Mouse (Mus musculus): ENCODE data around the gene Nhsl2.
A peak's percentile ranks its signal among the peaks of the same experiment; 100 is the strongest.

The Nhsl2 gene

GRCm38 (mm10) chrX:101983638-101984037, 134.5 kb downstream of the Nhsl2 start:
- DNase-seq (ENCODE audit: low read depth): no peak

DNA sequence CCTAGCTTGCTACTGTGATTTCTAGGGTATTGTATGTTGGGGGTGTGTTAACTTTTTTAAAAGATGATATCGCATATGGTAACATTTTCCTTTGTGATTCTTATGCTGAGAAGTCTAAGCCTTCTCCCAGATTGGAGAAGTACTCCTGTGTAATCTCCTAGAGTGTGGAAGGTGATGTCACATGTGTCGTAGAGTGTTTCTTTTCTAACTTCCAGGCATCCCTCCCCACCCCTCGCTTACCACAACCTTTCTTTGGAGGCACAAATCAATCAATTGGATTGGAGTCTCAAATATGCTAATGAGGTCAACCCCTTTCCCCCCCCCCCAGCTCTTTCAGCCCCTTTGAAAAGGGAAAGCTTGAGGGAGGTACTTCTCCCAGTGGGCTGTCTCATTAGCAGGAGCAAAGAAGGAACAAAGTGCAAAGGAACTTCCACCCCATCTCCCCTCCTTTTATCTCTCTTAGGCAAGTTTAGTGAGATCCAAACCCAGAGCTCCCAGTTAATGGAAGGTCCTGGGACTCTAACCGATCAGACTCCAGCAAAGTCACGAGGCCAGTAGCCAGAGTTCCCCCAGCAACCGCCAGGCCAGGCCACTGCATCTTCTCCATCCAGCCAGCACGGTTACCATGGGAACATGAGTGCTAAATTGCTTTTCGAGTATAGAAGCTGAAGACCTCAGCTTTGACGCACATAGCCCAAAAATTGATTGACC, 137.6 kb downstream of the Nhsl2 start:
- no peak for DNase-seq (ENCODE audit: low read depth)

DNA sequence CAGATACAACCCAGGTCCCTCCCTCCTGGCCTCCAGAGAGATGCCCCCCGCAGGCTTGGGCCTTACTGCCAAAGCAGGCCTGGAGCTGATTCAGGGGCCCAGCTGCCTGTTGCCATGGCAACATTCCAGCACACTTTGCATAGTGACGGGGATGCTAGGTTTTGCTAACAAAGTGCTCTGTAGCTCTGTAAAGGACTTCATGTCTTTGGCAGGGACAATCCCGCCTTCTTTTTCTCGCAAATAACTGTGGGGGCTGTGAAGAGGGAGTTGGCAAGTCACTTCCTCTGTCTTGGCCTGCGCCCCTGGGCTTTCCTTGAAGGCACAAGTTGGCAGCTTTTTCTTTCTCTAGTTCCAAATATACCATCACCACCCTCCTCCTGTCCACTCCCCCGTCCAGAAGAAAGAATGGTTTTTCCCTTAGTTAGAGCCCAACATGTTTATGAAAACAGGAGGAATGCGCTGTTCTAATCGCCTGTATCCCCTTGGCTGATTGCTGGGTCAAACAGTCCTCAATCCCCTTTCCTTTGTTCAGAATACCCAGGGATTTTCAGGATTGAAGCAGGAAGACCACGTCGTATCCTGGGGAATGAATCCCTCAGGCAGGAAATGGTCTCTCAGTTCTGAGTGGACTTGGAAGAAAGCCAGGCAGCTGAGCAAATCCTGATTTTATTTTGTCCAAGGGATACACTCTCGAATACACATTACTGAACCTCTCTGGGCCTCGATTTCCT, 144.8 kb downstream of the Nhsl2 start:
- no peak for DNase-seq (ENCODE audit: low read depth)

- no peak for DNase-seq (ENCODE audit: low read depth)
Observed at GRCm38 (mm10) chrX:101996726-101997125, 147.5 kb downstream of the Nhsl2 start.

- DNase-seq (ENCODE audit: low read depth): no peak
Observed at GRCm38 (mm10) chrX:102003632-102004315, 154.6 kb downstream of the Nhsl2 start.

GRCm38 (mm10) chrX:102004370-102004769, 155.2 kb downstream of the Nhsl2 start:
- DNase-seq (ENCODE audit: low read depth): no peak

GRCm38 (mm10) chrX:102005141-102005641, 156.0 kb downstream of the Nhsl2 start:
- no peak for DNase-seq (ENCODE audit: low read depth)

DNA sequence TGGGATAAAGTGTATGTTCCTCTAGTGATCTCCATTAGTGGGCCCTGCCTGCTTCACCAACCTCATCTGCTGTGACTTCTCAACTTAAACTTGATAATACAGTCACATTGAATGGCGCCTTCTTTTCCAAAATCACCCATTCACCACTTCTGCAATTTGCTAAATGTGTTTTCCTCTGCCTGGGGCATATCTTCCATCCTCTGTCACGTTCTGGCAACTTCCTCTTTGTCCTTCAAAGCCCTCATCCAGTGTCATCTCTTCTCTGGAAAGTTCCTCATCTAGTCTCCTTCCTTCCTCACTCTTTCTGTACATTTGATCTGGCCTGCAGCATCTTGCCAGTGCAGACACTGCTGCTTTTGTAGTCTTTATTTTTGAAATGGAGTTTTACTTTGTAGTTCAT, 158.8 kb downstream of the Nhsl2 start:
- DNase-seq (ENCODE audit: low read depth): no peak

- no peak for DNase-seq (ENCODE audit: low read depth)
Observed at GRCm38 (mm10) chrX:102017213-102017923, 168.2 kb downstream of the Nhsl2 start.

DNA sequence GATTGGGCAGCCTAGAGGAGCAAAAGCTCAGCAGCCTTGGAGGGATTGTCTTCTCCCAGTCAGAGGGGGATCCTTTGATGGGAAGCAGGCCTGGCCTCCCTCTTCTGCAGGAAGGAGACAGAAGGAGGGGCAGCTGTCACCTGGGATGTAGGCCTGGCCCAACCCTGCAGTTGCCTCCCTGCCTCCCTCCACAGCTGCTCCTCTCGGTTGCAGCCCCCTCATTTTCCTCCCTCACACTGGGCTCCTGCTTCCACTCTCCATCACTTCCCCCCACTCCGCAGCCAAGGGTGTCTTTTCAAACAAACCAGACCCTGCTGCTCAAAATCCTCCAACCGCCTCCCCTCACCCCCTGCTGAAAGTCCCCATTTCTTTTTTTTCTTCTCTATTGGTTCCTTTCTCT, 169.7 kb downstream of the Nhsl2 start:
- DNase-seq (ENCODE audit: low read depth): no peak

DNA sequence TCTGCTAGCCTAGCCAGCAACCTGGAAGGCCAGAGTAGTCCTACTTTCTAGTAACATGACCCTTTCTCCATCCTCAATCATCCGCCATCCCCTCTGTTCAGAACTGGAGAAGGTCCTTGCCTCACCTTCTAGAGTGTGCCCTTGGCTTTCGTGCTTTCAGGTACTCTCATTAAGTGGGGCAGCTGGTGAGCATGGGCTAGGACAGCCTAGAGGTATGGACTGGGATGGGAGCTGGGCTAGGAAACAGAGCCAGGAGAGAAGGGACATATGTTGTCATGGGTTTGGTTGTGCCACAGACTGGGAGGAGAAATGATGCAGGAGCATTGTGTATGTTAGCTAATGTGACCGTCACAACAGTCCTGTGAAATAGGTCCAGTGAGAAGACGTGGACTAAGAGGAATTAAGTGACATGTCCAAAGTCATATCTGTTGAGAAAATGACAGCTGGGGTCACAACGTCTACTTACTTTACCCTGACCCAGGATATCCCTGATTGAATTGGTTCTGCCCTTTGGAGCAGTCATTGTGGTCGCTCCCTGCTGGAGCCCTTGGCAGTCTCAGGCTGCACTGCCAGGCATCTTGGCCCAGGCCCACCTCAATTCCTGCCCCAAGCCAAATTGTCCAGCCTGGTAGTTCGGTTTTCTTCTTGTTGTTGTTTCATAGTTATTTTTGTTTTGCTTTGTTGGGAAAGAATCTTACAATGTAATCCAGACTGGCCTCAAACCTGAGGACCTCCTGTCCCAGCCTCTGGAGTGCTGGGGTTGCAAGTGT, 170.5 kb downstream of the Nhsl2 start:
- DNase-seq (ENCODE audit: low read depth): no peak

DNA sequence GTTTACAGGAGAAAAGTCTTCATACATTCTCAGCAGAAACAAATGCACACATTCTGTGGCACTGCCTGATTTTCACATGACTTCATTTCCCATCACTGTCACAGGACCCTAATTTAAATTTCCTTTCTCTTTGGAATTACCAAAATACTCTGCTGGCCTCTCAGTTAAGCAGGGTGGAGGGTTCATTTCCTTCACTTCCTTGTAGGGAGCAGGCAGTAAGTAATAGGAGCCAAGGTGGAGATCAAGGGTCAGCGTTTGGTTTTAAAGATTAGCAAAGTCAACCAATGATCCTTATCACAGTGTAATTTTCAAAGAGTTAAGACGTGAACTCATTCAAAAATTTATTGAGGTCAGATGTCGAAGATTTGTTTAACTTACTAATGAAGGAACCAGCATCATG, 175.8 kb downstream of the Nhsl2 start:
- DNase-seq (ENCODE audit: low read depth): no peak

DNA sequence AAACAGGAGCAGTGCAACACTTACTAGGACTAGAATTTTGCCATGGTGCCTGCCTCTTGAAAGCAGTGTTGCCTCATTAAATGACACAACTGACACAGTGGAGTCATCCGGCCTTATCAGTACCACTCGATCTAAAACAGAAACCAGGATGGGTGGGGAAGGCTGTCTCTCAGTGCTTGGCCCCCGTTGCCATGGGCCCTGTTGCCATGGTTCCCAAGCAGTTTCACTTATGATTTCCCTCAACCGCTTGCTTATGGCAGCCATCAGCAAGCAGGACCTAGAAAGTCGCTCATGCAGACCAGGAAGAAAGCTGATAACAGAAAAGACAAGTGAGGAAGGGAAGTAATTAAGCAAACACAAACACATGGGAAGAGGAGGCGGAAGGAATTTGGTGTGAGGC, 182.7 kb downstream of the Nhsl2 start:
- DNase-seq (ENCODE audit: low read depth): peak; percentile 37

DNA sequence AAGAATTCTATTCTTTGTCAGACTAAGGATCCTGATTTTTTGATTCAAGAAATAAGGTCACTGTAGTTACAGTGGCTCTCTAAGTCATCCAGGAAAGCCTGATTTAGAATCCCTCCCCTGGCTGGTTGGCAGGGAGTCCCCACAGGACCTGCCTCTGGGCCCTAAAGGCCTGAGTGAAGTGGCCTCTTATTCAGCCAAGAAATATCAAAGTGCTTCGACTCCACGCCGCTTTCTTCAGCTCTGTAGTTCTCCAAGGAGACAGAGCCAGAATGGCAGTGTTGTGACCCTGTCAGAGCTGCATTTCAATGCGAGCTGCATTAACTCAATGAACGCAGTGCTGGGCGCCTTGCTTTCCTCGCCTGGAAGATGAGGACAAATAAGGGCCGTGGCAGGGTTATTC, 183.2 kb downstream of the Nhsl2 start:
- DNase-seq (ENCODE audit: low read depth): no peak

GRCm38 (mm10) chrX:102033566-102033965, 184.4 kb downstream of the Nhsl2 start:
- no peak for DNase-seq (ENCODE audit: low read depth)

- DNase-seq (ENCODE audit: low read depth): no peak
Observed at GRCm38 (mm10) chrX:102035671-102036070, 186.5 kb downstream of the Nhsl2 start.

DNA sequence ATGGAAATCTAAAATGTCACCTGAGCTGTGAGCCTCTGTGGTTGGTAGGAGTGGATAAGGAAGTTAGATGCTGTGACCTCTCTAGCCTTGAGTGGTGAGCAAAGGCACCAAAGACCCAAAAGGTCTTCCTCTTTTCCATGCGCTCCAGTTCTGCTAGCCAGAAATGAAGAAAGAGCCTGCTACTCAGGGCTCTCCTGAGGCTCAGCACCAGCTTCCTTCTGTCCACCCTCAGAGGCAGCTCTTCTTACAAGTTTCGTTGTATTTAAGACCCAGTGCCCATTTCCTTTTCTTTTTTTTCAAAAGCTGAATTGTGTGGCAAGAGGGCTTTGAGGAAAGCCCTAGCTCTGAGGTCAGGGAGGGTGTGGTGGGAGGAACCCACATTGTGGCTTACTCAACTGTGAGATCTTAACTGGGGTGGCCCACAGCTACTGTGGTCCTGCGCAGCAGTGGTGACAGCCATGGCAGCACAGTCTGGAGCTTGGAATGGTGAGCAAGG, 187.7 kb downstream of the Nhsl2 start:
- no peak for DNase-seq (ENCODE audit: low read depth)

- DNase-seq (ENCODE audit: low read depth): no peak
Observed at GRCm38 (mm10) chrX:102037506-102037905, 188.3 kb downstream of the Nhsl2 start.

DNA sequence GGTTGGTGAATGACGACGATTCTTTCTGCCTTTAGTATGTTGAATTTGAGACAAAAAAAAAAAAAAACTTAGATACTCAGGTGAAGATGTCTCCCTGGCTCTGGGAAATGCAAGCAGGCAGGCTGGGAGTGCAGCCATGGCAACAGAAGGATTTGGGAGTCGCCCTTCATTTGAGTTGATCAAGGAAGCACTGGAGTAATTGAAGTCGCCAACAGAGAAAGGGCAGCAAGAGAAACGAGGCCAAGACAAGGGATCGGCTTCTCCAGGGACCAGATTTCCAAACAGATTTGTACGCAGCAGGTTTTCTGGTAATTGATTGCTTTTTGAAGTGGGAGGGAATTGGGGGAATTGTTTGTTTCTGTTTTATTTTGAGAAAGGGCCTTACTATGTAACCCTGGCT, 192.4 kb downstream of the Nhsl2 start:
- no peak for DNase-seq (ENCODE audit: low read depth)

GRCm38 (mm10) chrX:102042386-102042785, 193.2 kb downstream of the Nhsl2 start:
- no peak for DNase-seq (ENCODE audit: low read depth)

- no peak for DNase-seq (ENCODE audit: low read depth)
Observed at GRCm38 (mm10) chrX:102050552-102050951, 201.4 kb downstream of the Nhsl2 start.

Data from c-Kit-positive CD71-negative TER-119-negative erythroid progenitor cells, embryonic 14.5 days (primary cell).